Mouse (Mus musculus): ENCODE data around the gene Pigc.

- TF ChIP-seq POLR2A (IDR thresholded peaks at IDR 0.05; ENCODE audit: low read depth, low read length) (no peak), CTCF (conservative IDR thresholded peaks at IDR 0.05; ENCODE audit: insufficient read depth, insufficient read length, low read depth, low read length) (no peak)
Observed at GRCm38 (mm10) chr1:162006109-162006508, 37.1 kb downstream of the Pigc start.

All from kidney, adult 2 months (tissue).